Mouse (Mus musculus): ENCODE data around the gene Lgals12.

The Lgals12 gene

DNA sequence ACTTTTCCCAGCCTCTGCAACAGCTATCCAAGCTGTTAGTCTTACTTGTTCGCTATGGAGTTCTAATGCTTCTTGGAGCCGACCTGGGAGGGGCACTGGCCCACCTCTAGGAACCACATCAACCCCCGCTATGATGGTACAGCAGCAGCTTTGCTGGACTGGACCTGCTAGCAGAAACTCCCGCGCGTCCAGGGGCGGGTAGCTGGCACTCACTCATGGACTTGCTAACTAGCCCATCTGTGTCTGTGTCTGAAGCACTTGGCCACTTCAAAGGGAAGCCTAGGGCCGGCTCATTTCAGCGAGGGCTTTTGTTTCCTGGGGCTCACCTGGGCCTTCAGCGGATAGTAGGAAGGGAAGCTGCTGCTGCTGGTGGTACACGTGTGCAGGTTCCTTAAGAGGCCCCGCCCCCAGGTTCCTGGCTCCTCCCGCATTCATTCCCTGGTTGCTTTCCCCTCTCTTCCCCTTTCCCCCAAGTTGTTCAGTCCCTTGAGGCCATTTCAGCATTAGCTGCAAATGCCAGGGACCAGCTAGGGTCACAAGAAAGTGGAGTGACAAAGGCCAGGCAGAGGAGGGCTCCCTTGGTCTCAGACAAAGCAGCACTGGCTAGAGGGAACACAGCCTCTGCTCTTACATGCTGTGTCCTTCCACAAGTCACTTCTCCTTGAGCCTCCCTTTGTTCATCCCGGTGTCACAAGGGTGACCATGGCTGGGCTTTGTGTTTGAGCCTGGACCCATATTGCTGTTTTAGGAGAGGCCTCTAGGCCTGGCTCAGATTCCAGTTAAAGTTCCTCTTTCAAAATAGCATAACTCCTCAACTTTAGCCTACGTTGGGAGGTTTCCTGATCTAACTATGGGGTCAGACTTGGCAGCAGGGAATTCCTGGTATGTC, at the start of gene Lgals12:
Gene Lgals12 (minus strand): TSS at position 393 of the 889 bp plus-strand sequence.
- no peak for DNase-seq (ENCODE audit: low read depth, low spot score)

DNA sequence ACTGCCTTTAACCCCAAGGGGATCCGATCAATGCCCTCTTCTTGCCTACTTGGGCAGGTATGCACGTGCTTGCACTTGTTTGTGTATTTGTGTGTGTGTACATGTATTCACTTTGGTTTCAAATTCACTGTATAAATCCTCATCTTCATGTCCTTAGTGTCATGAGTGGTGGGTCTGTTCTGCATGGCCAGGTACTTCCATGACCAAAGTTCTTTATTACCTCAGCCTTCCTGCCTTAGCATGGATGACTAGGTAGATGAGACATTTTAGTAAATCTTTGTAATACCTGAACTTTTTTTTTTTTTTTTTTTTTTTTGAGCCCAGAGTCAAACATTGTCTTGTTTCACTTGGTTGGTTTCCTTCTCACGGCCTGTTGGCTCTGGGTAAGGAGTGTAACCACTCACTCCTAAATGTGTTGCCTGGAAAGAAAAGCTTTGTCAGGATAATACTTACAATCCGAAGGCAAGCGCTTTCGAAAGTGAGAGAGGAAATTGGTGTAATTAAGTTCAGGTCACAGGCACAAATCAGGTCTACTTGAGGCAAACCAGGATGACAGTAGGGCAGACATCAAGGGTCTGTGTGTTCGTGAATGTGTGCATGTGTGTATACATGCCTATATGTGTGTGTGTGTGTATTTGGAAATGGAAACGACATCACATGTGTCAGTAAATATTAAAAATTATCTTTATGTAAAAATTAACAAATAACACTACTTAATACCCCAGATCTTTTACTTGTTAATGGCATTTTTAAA, 42.1 kb upstream of the Lgals12 start:
- no peak for DNase-seq (ENCODE audit: low read depth, low spot score)

DNA sequence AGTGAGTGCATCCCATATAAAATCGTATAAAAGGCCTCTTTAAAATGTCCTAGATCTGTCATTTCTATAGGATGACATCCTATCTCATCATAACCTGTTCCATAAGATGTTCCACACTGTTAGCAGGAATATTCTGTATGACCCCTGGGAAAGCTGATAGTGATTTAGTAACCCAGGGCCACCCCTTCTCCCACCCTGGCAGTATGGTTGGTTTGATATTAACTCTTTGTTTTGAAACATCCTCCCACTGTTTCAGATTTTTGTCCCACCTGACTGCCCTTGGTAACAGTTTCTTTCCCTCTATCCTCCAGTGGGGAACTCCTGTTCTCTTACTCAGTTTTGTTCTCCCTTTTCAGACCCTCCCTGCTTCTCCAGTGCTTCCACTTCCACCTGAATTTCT, 26.8 kb upstream of the Lgals12 start:
- no peak for DNase-seq (ENCODE audit: low read depth, low spot score)

DNA sequence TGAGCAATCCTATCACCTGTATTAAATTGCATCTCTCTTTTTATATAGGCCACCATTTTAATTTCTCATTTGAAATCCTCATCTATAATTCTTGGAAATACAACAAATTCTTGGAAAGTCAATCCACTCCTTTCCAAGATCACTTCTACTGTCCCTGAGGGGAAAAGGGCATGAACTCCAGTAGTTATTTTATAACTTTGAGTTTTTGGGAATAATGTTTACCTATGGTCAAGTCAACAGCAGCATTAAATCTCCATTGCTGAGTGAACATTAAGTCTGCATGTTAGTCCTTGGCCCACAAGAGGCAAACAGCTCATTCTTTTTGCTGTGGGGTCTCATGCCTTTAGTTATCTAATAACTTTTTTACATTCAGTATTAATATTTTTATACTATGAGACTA, 26.0 kb upstream of the Lgals12 start:
- no peak for DNase-seq (ENCODE audit: low read depth, low spot score)

DNA sequence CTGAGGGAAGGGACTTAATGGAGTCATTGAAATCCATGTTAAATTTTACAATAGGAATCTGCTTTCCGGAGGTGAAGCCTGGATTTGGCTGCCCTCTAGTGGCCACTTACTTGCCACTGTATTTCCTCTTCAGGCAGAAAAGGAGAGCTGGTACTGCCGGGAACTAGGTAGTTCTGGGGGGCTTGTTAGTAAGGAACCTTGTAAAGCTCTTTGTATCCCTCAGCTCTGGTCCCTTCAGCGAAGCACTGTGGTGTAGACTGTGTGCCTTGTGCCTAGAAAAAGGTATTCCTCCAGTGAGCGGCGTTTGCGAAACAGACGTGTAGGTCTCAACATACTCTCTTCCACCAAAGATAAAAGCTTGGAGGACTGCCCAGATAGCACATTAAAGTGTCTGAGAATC, 10.7 kb upstream of the Lgals12 start:
- peak; percentile 28 for DNase-seq (ENCODE audit: low read depth, low spot score)

DNA sequence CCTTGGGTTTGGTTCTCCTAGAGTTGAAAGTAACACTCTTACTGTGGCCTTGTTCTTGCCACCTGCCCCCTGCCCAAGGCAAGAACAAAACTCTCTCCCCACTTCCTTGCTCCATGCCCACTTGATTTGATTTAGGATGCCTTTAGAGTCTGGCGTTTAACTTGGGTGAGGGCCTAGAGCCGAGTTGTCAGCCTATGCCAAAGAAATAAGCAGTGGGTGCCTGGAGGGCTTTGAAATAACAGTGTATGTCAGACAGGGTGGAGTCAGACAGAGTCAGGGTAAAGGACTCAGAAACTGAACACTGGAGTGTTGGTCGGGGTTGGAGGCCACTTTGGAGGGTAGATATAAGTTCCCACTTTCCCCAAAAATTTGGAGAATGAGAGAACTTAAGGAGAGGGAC, 10.1 kb upstream of the Lgals12 start:
- DNase-seq (ENCODE audit: low read depth, low spot score) = no peak

DNA sequence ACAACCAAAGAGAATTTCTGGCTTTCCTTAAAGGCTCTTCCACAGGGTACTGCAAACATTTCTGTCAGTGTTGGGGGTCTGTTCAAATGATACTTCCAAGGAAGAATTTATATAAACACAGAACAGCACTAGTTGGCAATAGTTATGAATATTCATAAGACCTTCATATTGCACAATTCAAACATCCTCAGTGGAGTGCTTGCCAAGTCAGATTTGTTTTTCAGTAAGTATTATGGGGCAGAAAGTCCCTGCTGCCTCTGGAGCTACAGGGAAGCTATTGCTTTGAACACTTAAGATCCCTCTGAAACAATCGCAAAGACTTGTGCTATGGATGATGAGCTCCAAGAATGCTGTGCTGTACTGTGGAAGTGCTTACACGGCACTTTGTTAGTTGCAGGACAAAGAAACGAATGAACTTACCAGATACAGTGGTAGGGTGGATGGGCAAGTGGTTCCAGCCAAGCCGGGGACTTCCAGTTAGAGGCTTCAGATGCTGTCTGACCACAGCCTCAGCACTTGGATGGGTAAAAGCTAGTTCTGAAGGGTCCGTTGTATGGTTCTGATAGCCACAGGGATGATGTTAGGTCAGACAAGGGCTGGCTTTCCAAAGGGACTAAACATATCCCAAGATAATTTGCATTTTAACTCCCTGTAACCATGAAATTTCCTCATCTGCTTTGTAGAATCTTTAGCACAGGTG, 9.4 kb upstream of the Lgals12 start:
- no peak for DNase-seq (ENCODE audit: low read depth, low spot score)

DNA sequence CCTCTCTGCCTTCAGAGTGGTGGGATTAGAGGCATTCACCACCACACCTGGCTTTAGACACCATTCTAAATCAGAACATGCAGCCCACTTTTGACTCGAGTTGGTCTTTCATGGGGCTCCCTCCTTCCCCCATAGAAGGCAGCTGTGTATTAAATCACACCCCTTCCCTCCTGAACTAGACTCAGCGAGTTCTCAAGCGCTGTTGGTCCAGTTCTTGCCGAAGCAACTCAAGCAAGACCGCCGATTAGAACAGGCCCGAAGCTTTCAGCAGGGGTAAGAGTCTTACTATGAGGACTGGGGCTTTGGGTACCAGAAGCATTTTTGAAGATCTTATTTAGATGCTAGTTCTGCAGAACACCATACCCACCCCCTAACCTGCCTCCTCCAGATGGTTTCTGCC, 6.2 kb upstream of the Lgals12 start:
- no peak for DNase-seq (ENCODE audit: low read depth, low spot score)

DNA sequence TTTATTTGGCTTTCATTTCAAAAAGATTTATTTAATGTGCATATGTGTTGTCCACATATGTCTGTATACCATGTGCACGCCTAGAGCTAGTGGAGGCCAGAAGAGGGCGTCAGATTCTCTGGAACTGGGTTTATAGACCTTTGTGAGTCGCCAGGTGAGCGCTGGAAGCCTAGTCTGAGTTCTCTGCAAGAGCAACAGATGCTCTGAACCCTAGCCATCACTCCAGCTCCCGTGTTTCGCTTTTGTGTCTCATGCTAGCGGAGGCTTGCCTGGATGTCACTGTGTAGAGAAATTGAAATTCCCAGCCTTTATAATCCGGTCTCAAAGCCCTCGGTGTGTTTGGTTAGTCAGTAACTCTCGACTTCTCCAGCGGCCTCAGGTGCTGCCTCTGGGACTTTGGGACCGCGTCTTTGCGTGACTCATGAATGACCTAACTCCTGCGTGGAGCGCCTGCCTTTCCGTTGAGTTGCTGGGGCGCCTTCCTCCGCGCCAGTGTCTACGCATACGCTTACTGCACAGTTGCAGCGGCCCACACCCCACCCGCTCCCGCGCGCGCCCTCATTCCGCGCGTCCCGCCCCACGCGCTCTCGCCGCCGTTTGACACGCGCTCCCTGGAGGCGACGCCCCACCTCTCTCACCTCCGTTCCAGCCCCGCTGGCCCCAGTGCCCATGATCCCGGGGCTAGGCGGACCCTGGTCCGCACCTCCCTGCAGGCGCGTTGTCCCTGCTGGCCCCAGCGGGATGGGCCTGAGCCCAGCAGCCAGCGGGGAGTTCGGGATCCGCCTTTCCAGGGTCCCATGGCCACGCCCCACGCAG, 5.2 kb upstream of the Lgals12 start, which contains the start of gene Hrasls5:
Gene Hrasls5 (plus strand): TSS at position 600 of the 816 bp plus-strand sequence.
- no peak for DNase-seq (ENCODE audit: low read depth, low spot score)

DNA sequence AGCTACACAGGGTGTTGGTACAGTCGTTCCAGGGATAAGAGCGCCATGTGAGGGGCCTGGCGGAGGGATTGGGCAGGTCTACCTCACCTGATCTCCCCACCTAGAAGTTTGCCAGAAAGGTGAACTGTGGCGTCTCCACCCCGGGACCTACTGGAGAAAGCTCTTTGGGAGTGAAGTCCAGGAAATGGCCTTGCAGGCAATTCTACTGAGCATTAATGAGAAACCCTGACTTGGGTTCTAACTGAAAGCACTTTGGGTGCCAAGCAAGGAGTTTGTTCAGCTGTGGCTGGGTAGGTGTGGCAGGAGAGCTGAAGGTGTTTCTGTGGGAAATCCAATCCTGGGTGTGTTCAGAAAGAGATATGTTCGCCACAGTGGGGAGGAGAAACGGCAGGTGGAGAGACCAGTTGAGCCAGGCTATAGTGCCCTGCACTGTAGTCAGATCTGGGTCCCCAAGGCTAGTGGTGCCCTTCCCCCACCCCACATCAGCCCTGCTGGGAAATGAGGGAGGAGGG, 753 bp upstream of the Lgals12 start:
- DNase-seq (ENCODE audit: low read depth, low spot score) = no peak

DNA sequence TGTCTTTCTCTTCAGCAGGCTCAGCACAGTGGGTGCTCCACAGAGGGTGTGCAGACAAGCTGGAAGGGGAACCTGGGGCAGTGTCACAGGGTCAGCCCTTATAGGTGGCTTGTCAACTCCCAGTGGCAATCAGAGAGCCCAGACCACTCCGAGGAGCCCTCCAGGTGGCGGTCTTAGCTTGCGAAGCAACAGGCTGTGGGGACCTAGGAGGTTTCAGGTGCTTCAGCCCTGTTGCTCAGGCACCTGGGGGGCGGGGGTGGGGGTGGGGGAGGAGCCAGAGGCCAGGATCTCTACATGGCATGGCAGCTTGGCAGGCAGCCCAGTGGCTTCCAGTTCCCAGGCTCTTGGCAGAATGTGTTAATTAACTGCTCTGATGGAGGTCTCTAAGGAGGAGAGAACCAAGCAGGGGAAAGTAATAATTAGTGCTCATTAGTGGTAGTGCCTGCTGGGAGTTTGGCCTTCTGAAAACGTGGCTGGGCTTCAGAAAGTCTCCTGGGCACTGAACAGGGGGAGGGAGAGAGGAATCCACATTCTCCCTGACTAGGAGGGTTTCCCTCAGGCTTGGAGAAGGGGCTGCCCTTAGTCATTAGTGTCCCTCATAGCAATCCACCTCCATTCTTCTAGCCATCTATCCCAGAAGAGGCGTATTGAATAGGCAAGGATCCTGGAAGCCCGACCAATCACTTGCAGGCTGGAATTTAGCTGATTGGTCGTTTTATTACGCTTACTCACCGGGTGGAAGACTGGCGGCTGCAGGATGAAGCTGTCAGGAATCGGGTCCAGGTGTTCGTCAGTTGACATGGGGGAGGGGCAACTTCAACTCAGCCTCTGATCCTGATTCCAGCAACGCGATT, 836 bp downstream of the Lgals12 start:
- no peak for DNase-seq (ENCODE audit: low read depth, low spot score)

DNA sequence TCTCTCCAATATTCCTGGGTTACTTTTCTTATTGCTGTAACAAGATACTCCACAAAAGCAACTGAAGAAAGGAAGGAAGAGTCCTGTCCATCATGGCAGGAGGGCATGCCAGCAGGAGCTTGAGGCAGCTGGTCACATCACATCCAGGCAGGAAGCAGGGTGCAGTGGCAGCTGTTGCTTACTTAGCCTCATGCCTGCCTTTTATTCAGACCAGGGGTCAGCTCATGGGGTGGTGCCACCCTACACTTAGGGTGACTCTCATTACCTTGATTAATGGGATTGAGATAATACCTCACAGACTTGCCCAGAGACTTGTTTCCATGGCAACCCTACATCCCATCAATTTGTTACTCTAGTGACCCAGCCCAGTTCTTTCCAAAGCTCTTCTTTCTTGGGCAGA, 2.0 kb downstream of the Lgals12 start:
- DNase-seq (ENCODE audit: low read depth, low spot score) = no peak

DNA sequence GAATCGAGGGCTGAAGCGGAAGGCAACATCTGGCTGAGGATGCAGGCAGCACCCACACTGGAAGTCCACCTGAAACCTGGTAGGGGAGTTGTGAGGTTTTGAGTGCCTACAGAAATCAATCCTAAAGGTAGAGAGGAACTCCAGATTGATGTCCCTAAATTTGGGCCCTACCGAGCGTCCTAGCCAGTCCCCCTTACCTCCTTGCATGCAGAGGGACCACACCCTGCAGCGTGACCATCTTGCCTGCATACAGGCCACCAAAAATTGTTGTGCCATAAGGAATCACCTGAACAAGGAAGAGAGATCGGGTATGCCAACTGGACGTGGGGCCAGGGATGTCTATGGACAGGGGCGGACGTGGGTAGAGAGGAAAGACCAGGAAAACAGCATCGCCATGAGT, 2.9 kb downstream of the Lgals12 start:
- no peak for DNase-seq (ENCODE audit: low read depth, low spot score)

DNA sequence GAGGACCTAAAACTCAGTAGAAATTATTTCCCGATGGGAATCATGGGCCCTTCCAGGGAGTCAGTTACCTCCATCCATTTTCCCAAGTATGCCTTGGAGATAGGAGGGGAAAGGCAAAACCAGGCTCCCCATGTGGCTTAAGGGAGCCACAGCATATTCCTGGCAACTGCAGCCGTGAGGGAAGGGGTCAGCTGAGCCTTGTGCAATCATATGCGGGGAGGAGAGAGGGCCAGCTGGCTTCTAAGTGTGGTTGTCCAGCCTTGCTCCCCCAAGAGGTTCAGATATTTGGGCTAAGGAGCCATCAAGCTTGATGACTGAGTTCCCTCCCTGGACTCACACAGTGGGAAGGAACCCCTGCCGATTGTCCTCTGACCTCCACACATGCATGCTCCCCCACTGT, 5.4 kb downstream of the Lgals12 start:
- DNase-seq (ENCODE audit: low read depth, low spot score) = no peak

DNA sequence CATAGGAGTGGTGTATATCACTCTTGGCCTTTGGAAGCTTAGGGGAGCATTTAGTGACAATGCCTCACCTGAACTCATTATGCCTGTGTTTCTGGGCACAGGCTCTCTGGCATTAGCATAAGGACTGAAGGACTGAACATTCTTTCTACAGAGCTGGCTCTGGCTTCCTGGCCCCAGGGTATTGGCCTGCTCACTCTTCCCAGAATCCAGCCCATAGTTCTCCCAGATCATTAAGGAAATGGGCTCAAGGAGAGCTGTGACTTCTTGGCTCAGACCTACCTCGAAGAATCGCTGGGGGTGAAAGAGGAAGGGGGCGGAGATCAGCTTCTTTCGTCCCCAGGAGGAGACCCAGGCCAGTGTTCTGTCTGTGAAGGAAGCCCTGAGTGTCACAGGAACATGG, 8.5 kb downstream of the Lgals12 start:
- DNase-seq (ENCODE audit: low read depth, low spot score) = no peak

DNA sequence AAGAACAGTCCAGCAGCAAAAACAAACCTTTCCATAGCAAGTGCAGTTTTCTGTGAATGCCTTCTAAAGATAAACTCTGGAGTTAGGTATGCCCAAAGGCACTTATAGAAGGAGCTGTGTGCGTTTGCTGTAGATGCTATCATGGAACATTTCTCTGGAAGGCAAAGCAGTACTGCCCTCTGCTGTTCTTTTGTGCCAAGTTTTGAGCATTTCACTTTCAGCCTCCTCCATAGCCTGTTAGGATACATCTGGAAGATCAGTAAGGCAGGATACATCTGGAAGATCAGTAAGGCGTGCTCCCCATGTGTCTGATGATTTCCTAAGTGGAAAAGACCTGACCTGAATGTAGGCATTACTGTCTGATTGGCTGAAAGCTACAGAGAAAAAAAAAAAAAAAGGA, 11.5 kb downstream of the Lgals12 start:
- DNase-seq (ENCODE audit: low read depth, low spot score) = peak; percentile 17

DNA sequence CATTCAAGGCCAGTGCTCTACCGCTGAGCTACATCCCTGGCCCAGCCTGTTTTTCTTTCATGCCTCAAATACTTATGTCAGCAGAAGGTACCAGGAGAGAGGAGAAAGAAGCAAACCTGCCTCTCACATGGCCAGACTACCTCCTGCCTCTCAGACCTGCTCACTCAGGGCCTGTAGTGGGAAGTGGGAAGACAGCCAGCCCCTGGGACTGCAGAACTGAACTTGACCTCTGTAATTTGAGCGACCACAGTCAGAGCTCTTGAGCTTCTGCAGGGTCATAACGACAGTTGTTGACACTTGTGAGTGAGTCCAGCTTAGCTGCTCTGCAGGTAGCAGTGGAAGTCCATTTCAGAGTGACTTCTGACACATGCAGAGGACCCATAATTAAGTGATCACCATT, 15.0 kb downstream of the Lgals12 start:
- DNase-seq (ENCODE audit: low read depth, low spot score) = no peak

DNA sequence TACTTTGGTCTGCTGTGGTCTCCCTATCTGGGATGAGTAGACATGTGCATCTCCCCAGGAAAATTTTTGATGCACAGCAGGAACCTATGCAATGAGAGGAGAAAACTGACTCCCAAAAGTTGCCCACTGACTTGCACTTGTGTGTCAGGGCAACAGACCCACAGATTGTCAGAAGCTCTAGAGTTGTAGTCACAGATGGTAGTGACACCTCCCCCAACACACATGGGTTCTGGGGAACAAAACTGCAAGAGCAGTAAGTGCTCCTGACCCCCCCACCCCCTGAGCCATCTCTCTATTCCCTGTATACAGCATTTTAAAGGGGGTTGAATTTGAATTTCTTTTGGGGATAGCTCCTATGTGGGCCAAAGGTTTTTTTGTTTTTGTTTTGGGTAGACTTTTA, 16.2 kb downstream of the Lgals12 start:
- no peak for DNase-seq (ENCODE audit: low read depth, low spot score)

DNA sequence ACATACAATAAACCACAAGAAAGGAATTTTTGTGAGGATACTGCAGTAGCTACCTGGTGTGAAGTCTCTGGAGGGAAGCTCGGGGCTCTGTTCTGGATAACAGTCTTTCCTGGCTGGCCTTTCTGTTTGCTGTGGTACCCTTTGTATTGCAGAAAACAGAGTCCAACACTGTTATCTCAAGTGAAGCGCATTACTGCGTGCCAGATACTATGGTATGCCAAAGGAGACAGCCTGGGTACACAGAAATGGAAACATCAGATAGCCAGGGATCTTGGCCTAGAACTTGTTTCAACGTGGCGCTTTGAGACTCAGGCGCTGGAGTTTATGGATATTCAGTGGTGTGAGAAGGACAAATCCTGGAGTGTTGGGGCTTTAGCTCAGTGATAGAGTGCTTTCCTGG, 21.2 kb downstream of the Lgals12 start:
- DNase-seq (ENCODE audit: low read depth, low spot score) = no peak

DNA sequence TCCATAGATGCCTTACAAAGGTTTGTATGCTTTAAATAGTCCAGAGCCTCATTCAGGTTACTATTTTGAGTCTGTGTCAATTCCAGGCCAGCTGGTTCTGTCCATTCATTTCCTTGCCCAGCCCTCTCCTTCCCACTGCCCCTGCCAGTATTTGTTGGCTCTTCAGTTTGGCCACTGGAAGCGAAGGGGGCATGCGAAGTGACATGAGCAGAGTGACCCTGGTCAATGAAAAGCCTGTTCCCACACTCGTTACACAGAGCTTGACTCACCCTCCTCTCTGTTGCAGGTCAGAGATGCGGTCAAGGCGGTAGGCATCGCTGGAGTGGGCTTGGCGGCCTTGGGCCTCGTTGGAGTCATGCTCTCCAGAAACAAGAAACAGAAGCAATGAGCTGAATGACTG, 21.7 kb downstream of the Lgals12 start:
- no peak for DNase-seq (ENCODE audit: low read depth, low spot score)
